Mouse (Mus musculus) heart, postnatal 14 days (tissue): ENCODE data around the gene Itih3. TPM values are rescaled to one million over a fixed set of nuclear protein-coding genes. Genes with fewer than 3 reads are reported as not detected.

Experiments
- DNase-seq, 2 experiments: peaks; one replicate each; pipeline ENCODE4 v3.0.0; 2021 to 2022
- intact Hi-C: fragments of 180-260 bp; cut with DNase I; formaldehyde crosslinking; loops from one replicate; pipeline ENCODE4 v1.15.1; 2025
- total RNA-seq, 2 experiments: library from RNA; stranded (reverse); gene quantifications; 2 replicates each; pipeline ENCODE4 v1.2.3; 2021

The Itih3 gene
- total RNA-seq, 2 experiments from 2014 or later: 0.39 to 0.81 TPM

GRCm38 (mm10) chr14:30869391-30869801, 54.2 kb downstream of the Itih3 start:
- DNase-seq: peak; percentile 49 to 57
- intact Hi-C loops: loop anchor here (5.0 kb wide), 2 partner anchors 42 to 197 kb away; partner anchors contain the start of gene Tmem110

GRCm38 (mm10) chr14:30868826-30869225, 54.7 kb downstream of the Itih3 start:
- intact Hi-C loops: loop anchor here (5.0 kb wide), 2 partner anchors 42 to 197 kb away; partner anchors contain the start of gene Tmem110

GRCm38 (mm10) chr14:30867042-30867441, 56.5 kb downstream of the Itih3 start:
- DNase-seq: peak; percentile 81 to 89
- intact Hi-C loops: loop anchor here (1.0 to 5.0 kb wide), 4 partner anchors 14 to 195 kb away; partner anchors contain the start of gene Tmem110

More at GRCm38 (mm10) chr14:30868826-30869225, 54.7 kb downstream of the Itih3 start:
- no peak for DNase-seq

GRCm38 (mm10) chr14:30865311-30865710, 58.2 kb downstream of the Itih3 start:
- intact Hi-C loops: loop anchor here (5.0 kb wide), 2 partner anchors 38 to 193 kb away; partner anchors contain the start of gene Tmem110
- peak in 1 of 2 experiments; percentile 37 for DNase-seq

DNA sequence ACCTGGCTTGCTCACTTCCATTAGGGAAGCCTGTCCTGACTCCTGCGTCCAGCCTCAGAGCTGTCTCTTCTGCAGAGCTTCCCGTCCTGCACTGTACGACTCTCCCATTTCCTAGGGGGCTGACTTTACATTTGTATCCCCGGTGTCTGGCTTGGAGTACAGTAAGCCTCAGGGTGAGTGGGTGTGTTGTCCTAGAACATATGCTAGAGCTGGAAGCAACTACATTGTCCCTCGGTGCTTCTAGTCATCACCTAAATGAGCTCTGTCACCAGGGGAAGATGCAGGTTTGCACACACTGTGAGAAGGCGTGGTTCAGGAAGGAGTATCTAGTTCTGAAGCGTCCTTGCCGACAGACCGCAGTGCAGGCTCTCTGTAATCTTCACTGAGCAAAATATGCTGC, 61.2 kb downstream of the Itih3 start:
- no peak for DNase-seq

DNA sequence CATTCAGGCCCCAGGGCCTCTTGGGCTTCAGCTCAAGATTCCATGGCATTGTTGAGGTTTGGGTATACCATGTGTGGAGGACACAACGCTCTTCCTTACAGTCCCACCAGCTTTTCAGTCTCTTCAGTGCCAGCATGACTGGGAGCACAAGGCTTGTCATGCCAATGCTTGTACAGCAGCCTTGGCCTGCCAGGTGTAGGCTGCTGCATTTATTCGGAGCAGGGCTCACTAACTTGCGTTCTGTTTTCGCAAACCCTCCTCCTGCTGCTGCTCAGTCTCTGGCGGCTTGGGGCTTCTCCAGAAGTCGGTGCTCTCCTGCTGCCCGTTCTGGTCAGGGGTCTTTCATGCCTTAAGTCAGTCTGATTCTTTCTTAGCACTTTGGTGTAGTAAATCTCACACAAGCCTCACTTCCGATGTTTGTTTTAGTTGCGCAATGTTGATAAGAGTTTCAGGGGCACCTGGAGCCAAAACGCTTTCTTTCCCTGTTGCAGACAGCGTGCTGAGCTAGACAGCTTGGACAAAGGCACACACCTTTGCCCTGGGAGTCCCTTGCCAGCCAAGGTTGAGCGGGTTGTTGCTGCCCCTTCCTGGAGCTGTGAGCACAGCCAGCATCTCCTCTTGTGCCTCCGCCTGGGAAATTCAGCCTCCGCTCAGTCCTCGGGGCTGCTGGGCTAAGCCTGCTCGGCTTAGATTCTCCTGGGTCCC, 62.0 kb downstream of the Itih3 start:
- no peak for DNase-seq
- intact Hi-C loops: loop anchor here (5.0 kb wide), 2 partner anchors 164 to 269 kb away; no protein-coding TSS in a partner anchor

More for the DNA sequence above, 61.2 kb downstream of the Itih3 start:
- intact Hi-C loops: loop anchor here (5.0 kb wide), 2 partner anchors 165 to 270 kb away; no protein-coding TSS in a partner anchor

Other genes starting within 250 kb of the Itih3 start
- gene Sfmbt1, start 208.9 kb downstream of the Itih3 start, total RNA-seq: 10 to 100 TPM; 11.6 to 12.9 TPM
- gene Tmem110, start 98.2 kb downstream of the Itih3 start, total RNA-seq: 1 to 10 TPM; 7.6 to 7.7 TPM
- gene Mustn1, start 44.6 kb downstream of the Itih3 start, total RNA-seq: 10 to 100 TPM; 10.7 to 13.5 TPM
- gene Itih4, start 37.3 kb downstream of the Itih3 start, total RNA-seq: 1 to 10 TPM; 2.7 to 6.5 TPM
- gene Itih1, start 19.5 kb upstream of the Itih3 start, total RNA-seq: not detected
- 1 to 10 TPM; 5.0 to 5.3 TPM for gene Nek4, start 27.6 kb upstream of the Itih3 start, total RNA-seq
- gene Glt8d1, start 77.6 kb upstream of the Itih3 start, total RNA-seq: 10 to 100 TPM; 23.6 to 25.7 TPM
- 100 to 1,000 TPM; 146 to 149 TPM for gene Spcs1, start 77.9 kb upstream of the Itih3 start, total RNA-seq
- gene Pbrm1, start 95.4 kb upstream of the Itih3 start, total RNA-seq: 10 to 100 TPM; 58.7 to 67.3 TPM
- 10 to 100 TPM; 25.1 to 25.4 TPM for gene Gnl3, start 95.4 kb upstream of the Itih3 start, total RNA-seq
- 10 to 100 TPM; 74.1 to 83.9 TPM for gene Smim4, start 205.2 kb upstream of the Itih3 start, total RNA-seq
- 10 to 100 TPM; 23.5 to 28.2 TPM for gene Nt5dc2, start 207.3 kb upstream of the Itih3 start, total RNA-seq
- gene Stab1, start 244.9 kb upstream of the Itih3 start, total RNA-seq: 10 to 100 TPM; 74.5 to 78.7 TPM